Mouse (Mus musculus) heart, postnatal 25 days (tissue): ENCODE results near the gene 4930522H14Rik. TPM values are rescaled to one million over a fixed set of nuclear protein-coding genes. Genes with fewer than 3 reads are reported as not detected.

ENCODE experiments used
- DNase-seq: peaks from one replicate; pipeline ENCODE4 v3.0.0; 2022; ENCODE audit warnings: low spot score
- intact Hi-C: fragments of 180-260 bp; cut with DNase I; formaldehyde crosslinking; loops from one replicate; pipeline ENCODE4 v1.15.1; 2025
- total RNA-seq, 2 experiments: library from RNA; stranded (reverse); gene quantifications; 2 replicates each; pipeline ENCODE4 v1.2.3; 2021

Gene 4930522H14Rik
- not detected for total RNA-seq

DNA sequence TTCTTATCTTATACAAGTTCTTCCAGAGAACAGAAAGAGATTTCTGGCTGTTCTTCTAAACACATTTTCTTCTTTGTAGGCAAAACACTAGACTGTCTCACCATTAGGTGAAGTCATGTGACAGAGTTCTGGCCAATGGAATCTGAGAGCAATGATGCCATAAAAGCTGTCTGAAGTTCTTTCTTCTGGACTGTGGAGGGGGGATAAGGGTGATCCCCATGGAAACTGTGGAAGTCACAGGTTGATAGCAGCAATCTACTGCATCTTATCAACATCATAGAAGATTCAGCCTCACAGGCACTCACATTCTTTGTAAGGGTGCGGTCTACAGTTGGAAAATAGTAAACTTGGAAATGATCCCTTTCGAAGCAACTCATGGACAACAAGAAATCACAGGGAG is at the start of gene 4930522H14Rik:
Gene 4930522H14Rik, minus strand, starts transcription at position 187 of the 400 bp plus-strand sequence.
- intact Hi-C loops: no loop called here
- DNase-seq: no peak

DNA sequence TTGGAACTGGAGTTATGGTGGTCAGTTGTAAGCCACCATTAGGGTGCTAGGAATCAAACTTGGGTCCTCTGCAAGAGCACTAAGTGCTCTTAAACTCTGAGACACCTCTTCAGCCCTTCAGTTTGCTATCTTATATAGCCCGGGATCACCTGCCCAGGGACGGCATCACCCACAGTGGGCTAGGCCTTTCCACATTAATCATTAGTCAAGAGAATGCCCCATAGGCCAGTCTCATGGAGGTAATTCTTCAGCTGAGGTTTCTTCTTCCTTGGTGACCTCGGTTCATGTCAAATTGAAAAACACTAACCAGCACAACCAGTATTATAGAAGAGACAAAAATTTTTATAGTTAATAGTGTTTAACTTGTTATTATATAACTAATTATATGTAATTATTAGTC is 47.3 kb upstream of the 4930522H14Rik start:
- intact Hi-C loops: no loop called here
- no peak for DNase-seq

DNA sequence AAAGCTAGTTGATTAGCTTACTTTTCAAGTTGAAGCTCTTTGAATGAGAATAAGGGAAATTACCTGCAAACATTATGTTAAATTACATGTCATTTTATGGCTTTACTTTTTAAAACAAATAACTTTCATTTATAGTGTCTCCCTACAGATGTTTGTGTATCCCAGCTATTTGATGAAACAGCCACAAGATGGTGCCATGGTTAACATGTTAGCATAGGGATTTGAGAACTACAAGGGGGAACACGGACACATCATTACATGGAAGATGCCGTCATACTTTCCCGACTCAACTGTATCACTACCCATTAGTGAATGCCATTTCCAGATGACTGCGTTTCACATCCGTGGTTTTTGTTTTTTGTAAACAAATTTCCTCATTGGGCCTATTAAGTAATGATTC is 45.8 kb upstream of the 4930522H14Rik start:
- intact Hi-C loops: loop anchor here (2.0 kb wide), 2 partner anchors 126 to 152 kb away; no protein-coding TSS in a partner anchor
- DNase-seq: no peak

DNA sequence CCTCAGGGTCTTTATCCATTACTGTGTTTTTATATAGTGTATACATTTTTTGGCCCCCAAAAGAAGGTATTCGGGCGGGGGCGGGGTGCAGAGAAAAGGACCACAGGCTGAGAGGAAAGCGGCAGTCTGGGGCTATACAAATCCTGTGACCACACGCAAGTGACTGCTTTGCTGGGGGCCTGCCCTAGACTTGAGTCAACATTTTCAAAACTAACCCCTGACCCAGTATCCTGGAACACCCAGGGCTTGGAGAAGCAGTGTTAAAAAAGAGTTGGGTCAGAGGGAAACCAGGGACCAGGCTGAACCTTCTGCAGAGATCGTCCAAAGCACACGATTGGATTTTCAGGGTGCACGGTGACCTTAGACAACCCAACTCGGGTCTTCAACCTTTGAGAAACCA is 43.7 kb upstream of the 4930522H14Rik start:
- no peak for DNase-seq
- intact Hi-C loops: no loop called here

DNA sequence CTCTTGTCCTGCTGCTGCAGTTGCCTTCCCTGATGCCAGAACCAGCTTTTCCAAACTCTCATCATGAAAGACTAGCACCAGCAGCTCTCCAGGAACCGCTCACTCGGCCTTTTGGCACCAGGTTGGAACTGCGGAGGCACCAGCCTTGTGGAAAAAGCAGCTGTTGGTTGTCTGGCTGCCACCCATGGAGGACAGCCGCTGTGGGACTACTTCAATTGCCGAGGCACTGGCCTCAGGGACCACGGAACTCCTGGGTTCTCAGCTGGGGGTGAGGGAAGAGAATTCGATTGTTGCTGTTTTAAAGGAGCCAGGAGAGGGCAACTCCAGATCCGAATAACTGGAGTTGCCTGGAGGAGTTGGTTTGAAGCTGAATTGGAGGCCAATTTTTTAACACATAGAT is 43.2 kb upstream of the 4930522H14Rik start:
- intact Hi-C loops: no loop called here
- no peak for DNase-seq

DNA sequence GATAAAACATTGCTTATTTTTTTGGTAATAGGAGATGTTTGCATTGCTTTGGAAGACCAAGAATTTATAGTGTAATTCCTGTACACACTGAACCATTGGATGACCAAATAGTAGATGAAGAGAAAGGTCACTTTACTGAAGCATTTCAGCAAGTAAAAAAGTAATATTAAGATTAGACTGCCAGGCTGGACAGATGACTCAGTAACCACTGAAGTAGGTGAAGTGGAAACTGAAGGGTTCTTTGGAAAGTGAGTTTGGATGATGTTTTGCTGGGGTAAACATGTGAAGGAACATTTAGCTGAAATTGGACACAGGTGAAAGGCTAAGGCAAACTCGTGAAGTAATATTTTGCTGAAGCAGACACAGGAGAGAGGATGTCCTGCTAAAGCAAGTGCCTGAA is 41.5 kb upstream of the 4930522H14Rik start:
- DNase-seq: no peak
- intact Hi-C loops: no loop called here

DNA sequence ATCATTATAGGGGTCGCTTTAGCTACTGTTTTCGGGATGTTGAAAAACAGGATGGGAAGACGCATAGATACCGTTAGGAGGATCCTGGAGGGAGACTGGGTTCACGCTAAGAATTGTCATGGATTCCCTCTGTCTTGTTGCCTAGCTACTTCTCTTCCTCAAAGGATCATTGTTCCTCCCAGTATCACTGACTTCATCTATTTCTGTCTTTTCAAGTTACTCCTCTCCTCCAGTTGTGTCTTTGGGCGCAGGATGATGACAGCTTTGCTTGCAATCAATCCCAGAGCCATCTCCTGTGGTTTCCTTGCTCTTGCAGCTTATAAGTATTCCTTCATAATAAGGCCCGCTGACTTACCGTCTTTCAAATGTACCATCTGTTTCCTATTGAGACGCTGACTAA is 38.3 kb upstream of the 4930522H14Rik start:
- no peak for DNase-seq
- intact Hi-C loops: no loop called here

DNA sequence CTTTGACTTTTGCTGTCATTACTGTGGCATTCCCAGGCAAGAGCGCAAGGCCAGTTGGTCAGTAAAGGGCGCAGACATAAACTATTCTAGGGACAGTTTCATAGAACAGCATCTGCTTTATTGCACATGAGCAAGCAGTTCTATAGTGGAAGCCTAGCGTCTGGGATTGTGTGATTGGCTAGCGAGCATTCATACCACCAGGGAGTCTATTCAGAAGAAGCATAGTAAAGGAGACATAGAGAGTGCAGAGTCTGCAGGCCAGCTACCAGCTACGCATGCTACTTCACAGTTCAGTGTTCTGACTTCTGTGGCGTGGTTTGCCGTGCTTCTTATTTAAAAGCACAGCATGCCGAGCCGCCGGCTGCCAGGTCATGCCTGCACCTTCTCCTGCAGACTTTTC is 37.9 kb upstream of the 4930522H14Rik start:
- DNase-seq: no peak
- intact Hi-C loops: no loop called here

DNA sequence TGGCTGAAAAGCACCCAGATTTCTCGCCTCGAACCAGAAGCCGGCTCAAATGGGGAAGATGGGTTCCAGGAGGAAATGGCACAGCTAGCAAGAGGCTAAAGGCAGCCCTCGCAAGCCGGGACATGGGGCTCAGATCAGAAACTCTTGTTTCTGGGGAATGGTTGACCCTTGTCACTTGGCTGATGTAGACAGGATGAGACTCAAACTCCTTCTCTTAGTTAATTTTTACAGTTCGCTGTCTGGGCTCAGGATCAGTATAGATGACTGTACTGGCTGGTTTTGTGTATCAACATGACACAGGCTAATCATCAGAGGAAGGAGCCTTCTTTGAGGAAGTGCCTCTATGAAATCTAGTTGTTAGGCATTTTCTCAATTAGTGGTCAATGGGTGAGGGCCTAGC is 33.6 kb upstream of the 4930522H14Rik start:
- no peak for DNase-seq

DNA sequence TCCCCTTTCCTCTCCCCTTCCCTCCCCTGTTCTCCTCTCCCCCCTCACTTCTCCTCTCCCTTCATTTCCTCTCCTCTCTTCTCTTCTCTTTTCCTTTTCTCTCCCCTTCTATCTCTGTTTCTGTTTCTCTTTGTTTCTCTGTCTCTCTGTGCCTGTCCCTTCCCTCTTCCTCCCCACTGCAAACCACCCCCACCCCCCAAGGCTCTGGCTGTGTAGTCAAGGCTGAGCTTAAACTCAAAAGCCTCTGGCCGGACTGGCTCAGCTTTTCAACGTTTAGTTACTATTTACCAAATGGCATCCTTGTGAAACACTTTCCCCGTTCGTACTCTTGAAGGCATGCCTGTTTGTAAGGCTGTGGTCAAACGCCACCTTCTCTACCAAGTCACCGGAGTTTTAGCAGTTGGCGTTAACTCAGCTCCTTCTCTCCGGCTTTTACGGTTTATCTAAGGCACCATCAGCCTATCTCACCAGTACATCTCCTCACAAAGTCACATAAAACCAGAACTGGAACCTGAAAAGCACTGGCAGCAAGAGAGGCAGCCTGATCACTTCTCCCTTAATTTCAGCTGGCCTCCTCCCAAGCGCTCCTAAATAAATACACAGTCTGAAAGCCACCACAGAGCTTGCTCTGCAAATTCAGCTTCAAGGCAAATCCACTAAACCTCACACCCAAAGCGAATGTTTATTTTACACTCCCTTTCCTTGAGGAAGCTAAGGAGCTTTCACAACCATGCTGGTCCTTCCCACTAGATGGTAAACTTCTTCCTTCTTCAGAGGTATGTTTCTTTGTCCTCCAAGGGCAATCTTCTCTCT is 19.4 kb upstream of the 4930522H14Rik start:
- intact Hi-C loops: no loop called here
- DNase-seq: no peak

More for the DNA sequence above, 33.6 kb upstream of the 4930522H14Rik start:
- intact Hi-C loops: no loop called here

DNA sequence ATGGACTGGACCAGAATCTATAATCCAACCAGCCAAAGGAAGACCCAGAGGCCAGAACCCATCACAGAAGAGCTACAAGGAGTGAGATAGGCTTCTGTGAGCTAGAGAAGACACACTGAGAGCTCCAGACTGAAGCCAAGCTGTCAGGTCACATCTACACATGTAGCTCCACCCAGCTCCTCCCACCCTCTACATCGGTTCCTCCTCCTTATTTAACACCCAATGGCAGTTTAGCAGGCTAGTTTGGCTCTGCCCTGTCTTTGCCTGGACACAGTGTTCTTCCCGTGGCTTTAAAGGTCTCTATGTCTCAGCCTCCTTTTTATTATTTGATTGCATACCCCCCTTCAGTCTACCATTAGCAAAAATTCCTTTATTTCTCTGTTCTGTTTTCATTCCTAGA is 16.2 kb upstream of the 4930522H14Rik start:
- intact Hi-C loops: no loop called here
- no peak for DNase-seq

DNA sequence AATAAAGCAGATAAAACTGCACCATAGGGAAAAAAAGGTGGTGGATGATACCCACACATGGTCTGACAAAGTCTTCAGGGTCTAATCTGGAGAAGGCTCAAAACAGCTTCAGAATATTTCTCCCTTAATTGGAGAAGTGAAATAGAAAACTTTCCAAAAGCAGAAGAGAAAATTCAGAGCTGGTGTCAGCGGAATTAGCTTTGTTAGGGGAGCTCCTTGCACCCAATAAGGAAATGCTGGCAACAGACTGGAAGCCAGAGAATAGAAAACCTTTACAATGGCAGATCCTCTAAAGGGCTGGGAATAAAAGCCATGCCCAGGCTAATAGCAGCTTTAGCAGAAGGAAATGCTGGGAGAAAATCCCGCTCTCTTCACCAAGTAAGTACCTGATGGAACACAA is 15.4 kb upstream of the 4930522H14Rik start:
- DNase-seq: no peak
- intact Hi-C loops: no loop called here

DNA sequence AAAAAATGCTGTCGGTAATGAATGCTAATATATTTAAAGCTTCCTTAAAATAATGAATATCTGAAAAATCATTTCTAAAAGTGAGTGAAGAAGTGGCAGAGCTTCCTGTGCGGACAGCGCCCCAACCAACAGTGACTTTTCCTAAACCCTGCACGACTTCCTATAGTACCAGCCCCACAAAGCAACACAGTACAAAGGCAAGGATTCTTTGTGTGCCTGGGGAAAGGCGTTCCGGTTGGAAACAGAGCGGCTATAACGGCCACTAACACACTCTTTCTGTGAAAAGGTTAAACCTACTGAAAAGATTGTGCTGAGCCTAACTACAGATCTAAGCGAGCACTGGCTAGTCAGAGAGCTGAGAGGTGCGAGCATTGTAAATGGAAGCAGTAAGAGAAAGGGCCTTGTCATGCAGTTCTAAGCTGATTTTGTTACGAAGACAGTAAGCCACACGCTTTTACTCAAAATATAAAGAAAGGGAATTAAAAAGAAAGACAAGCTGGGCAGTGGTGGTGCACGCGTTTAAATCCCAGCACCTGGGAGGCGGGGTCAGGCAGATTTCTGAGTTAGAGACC is 766 bp downstream of the 4930522H14Rik start:
- no peak for DNase-seq
- intact Hi-C loops: no loop called here

DNA sequence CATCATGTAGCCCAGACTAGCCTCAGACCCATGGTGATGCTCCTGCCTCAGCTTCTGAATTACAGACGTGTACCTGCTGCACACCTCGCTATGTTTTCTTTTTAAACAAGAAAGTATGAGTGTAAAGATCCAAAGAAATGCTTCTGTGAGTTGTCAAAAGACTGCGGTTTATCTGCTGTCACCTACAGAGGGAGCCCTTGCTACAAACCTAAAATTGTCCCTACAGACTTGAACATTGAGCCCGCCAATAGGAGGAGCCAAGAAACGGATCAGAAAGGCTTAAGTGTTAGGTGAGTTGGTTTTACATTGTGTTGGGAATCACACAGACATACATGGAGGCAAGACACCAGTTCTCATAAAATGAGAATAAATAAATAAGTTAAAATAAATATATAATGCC is 26.2 kb downstream of the 4930522H14Rik start:
- DNase-seq: peak; percentile 13
- intact Hi-C loops: loop anchor here (2.0 to 5.0 kb wide), 2 partner anchors 66 to 202 kb away; no protein-coding TSS in a partner anchor

DNA sequence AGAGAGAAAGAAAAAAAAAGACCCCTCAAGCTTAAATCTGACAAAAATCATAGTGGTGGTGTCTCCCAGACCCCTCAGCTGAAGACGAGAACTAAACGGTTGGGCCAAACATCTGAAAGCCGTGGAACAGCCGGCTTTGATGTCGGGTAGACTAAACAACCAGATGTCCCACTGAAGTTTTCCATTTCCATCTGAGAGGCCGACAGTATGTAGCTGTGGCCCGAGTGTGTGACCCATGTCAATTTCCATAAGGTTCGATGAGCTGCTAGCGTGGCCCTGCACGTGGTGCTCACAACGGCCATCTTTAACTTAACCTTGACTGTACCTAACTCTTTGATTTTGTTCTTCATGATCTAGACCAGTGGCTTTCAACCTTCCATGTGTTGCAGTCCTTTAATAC is 32.6 kb downstream of the 4930522H14Rik start:
- intact Hi-C loops: no loop called here
- DNase-seq: no peak

DNA sequence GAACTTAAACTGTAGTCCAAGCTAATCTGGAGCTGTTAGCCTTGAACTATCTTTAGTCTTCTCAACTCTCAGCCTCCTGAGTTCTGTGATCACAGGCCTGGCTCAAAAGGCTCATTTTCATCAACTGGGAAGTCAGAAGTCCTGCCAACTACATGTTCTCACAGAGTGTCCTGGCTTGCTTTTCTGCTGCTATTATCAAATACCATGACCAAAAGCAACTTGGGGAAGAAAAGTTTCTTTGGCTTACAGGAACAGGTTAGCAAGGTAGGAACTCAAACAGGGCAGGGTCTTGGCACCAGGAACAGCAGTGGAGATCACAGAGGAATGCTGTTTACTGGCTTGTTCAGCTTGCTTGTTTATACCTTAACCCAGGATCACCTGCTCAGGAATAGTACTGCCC is 37.5 kb downstream of the 4930522H14Rik start:
- intact Hi-C loops: no loop called here

DNA sequence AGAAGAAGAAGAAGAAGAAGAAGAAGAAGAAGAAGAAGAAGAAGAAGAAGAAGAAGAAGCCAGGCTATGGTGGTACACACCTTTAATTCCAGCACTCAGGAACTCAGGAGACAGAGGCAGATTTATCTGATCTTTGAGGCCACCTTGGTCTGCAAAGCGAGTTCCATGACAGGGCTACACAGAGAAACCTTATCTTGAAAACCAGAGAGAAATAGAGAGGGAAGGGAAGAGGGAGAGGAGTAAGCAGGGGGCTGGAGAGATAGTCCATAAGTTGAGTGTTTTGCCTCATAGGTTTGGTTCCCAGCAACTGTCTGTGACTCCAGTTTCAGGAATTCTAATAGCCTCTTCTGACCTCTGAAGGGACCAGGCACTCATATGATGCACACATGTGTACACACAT is 42.3 kb downstream of the 4930522H14Rik start:
- intact Hi-C loops: no loop called here
- DNase-seq: no peak

More for the DNA sequence above, 37.5 kb downstream of the 4930522H14Rik start:
- no peak for DNase-seq

DNA sequence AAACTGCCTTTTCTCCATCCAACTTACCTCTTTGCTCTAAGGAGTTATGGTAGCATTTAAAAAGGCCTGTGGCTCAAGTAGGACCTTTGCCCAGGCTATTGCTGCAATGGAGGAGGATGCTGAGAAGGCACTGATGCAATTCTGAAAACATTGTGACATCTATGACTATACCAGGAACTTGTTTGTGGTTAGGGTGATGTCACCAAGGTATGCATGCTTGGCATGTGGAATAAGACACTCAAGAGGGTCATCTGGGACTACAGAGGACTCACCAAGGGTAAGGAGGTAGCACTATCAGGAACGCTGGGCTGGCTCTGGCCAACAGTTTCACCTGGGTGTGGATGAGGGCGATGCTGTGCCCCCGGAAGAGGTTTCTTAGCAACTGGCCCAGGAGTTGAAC is 46.5 kb downstream of the 4930522H14Rik start, which contains the start of gene Rnf11:
Gene Rnf11, minus strand, starts transcription at position 108 of the 400 bp plus-strand sequence.
- intact Hi-C loops: no loop called here

DNA sequence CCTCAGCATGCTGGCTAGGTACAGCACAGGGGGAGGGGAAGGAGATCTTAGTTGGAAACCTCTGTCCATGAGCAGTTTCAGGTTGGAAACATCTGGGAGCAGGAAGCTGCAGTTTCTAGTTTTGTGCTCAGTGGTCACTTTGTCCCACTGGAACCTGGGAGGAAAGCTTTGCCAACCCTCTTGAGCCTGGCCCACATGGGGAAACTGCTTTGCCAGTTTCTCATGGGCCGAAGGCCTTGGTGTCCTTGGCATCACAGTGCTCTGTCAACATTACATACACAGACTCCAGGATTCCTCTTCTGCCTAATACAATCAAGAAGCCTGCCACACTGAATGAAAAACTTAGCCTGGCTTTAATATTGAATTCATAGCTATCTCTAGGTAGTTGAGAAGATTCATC is 48.4 kb downstream of the 4930522H14Rik start:
- intact Hi-C loops: no loop called here
- no peak for DNase-seq

More for the DNA sequence above, 46.5 kb downstream of the 4930522H14Rik start, which contains the start of gene Rnf11:
- no peak for DNase-seq

DNA sequence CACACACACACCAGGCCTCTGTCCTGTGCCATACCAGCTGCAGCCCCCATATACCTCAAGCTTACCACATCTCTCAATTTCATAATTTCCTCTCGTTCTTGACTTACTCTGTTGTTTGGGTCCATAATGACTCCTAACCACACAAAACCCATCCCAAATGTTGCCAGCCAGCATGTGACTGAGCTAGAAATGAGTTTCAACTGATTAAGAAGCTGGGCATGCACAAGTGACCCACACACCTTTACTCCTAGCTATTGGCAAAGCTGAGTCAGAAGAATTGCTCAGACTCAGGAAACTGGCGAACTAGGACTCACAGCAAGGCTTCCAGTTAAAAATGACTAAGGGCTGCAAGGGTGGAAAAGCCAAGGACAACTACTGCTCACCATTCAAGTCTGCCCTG is 49.7 kb downstream of the 4930522H14Rik start:
- intact Hi-C loops: no loop called here
- no peak for DNase-seq

DNA sequence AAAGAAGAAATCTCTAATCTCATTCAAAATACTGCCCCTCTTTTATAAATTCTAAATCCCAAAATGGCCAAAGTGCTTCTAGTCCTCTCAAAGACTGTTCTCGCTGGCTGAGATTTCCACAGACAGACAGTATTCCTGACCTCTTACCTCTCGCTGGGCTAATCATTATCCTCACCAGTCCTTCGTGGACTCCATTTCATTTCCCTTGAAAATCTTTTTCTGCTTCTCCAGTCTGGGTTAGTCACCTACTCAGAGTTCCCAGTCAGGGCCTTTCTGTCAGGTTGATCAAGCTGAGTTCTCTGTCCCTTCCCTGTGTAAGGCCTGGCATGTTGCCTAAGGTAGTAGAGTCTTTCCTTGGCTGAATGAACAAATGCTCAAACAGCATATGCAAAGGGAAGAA is 53.6 kb downstream of the 4930522H14Rik start:
- intact Hi-C loops: no loop called here
- no peak for DNase-seq
